Mouse (Mus musculus) T-helper 2 cell (primary cell): ENCODE data around the gene Rtn2.

Experiments used
- in situ Hi-C: fragments of 300-600 bp; cut with MboI, MseI; formaldehyde crosslinking; loops from one replicate; pipeline ENCODE4 v1.15.1; 2025; ENCODE audit warnings: high pct_unique_total_duplicates

The Rtn2 gene

DNA sequence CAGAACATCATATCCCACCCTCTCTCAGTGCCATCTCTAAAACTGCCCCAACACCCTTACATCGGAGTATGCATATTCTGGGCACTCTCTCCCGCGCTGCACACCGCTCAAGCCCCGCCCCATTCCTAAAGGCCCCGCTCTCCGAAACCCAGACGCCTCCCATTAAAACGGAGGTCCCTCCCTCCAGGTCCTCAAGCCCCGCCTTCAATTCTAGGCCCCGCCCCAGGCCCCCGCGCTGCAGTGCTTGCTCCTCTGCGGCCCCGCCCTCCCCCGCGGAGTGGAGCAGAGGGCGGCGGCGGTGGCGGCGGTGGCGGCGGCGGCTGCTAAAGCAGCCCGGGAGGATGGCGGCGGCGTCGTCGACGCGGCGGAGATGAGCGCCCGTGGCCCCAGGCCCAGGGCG is at the start of gene Rtn2:
Rtn2 (plus strand) TSS at position 240 of the 400 bp plus-strand sequence.
- in situ Hi-C loops: loop anchor here (5.0 to 10.0 kb wide), 2 partner anchors 50 to 118 kb away; partner anchors contain the start of gene Gipr

GRCm38 (mm10) chr7:19234652-19235051 is 47.8 kb upstream of the Rtn2 start:
- in situ Hi-C loops: loop anchor here (5.0 kb wide), 1 partner anchor 48 kb away; the partner anchor contains the start of genes Ppm1n and Rtn2

GRCm38 (mm10) chr7:19235092-19235671 is 47.2 kb upstream of the Rtn2 start:
- in situ Hi-C loops: no loop called here

GRCm38 (mm10) chr7:19236411-19236810 is 46.0 kb upstream of the Rtn2 start:
- in situ Hi-C loops: no loop called here

GRCm38 (mm10) chr7:19238344-19238743 is 44.1 kb upstream of the Rtn2 start:
- in situ Hi-C loops: no loop called here

- in situ Hi-C loops: no loop called here
Measured at GRCm38 (mm10) chr7:19239423-19239822, 43.0 kb upstream of the Rtn2 start.

DNA sequence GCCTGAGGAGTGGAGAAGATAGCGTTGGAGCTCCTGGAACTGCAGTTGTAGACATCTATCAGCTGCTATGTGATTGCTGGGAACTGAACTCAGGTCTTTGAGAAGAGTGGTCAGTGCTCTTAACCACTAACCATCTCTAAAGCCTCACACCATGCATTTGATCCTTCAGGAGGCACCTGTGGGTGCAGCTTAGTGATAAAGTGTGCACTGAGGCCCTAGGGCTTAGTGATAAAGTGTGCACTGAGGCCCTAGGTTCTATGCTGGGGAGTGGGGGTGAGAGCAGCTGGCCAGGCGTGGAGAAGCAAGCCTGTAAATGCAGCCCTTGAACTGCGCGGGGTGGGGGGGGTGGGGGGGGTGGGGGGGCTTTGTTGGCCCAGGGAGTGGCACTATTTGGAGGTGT is 42.4 kb upstream of the Rtn2 start:
- in situ Hi-C loops: no loop called here

DNA sequence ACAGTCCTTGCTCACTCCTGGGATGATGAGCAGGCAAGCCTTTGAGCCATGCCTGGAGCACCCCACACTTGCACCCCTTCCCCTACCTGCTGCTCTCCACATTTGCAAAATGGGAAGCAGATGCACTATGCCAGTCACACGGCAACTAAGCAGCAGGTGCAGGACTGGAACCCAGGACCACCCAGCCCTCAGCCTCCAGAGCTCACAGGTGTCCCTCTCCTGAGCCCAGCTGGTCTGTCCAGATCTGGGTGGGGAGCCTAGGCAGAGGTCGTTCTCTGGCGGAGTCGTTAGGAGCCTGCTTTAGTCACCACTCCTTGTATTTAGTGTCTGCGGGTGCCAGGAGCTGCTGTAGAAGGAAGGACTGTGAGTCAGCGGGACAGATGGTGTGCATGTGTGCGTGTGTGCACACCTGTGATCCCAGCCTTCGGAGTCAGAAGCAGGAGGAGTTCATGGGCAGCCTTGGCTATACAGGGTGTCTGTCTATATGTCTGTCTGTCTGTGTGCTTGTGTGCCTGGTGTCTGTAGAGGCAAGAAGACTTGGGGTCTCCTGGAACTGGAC is 41.4 kb upstream of the Rtn2 start:
- in situ Hi-C loops: no loop called here

DNA sequence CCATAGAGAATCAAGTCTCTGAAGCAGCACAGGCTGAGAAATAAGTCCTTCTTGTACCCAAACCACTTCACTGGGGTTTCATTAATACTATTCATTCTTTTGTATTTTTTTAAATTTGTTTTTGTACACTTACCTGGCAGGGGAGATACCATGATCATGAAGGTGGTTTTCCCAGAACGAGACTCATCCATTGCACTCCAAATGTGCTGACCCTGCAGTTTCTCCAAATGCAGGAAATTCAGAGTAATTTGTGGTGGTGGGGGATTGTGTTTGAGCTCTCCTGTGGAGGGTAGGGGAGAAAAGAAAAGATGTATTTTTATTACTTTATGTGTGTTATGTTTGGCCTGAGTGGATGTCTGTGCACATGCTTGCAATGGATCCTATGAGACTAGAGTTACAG is 40.4 kb upstream of the Rtn2 start:
- in situ Hi-C loops: no loop called here

DNA sequence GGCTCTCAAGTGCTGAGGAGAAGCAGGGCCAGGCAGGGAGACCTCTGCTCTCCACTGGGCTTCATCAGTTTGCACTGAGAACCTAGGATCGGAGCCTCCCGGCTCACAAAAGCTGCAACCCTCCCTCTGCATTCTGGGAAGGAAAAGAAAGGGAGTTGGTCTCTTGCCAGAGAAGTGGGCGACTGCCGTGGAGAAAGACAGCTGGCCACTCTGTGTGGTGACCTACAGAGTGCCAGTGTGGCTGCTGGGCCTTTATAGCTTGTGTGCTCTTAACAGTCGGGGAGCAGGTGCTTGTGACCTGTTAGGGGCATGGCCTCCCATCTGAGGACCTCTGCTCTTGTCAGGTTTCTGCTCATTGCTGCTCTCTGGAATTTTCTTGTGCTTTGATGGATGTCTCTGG is 38.6 kb upstream of the Rtn2 start:
- in situ Hi-C loops: no loop called here

DNA sequence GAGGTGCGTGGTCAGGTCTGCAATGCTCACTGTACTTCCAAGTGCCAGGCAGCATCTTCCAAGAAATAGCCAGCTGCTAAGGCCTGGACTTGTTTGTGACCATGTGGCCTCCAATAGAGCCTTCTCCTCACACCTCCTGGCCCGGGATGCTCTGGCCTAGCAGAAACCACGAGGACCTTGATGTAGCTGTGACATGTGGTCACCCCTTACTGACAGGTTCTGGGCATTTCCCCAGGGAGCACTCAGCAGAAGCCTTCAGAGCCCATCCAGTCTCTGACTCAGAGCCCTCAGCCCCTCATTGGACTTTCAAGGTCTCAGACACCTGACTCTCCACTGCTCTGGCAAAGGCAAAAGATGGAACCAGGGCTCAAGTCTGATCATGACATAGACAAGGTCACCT is 37.3 kb upstream of the Rtn2 start:
- in situ Hi-C loops: no loop called here

DNA sequence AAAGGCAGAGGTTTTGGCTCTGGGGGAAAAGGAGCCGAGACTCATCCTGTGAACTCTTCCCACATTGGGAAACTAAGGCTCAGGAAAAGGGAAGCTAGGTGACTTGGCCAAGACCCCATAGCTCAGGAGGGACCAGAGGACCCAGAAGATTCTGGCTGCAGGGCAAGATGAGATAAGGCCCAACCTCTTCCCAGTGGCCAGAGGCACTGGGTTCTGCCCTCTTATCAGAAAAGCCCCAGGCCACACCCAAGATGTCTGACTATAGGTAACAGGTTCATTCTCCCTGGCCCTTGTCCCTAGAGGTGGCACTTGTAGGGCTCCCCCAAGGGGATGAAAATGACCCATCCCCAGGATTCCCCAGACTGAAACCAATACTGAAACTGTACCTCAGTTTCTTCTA is 35.6 kb upstream of the Rtn2 start:
- in situ Hi-C loops: no loop called here

DNA sequence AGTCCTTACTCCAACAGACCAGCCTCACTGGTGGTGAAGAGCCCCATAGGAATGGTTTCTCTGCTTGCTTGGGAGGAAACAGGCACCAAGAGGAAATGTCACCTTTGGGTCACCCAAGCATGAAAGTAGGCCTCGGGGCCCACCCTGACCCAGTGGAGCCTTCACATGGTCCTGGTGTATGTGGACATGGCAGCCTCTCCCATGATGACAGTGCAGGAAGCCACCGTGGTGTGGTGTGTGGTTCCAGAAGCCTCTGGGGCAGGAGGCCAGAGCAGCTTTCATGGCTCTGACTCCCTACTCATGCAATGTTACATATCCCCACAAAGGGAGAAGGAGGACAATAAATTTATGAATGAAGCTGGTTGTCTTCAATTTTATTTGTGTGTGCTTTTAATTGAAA is 34.9 kb upstream of the Rtn2 start:
- in situ Hi-C loops: no loop called here

DNA sequence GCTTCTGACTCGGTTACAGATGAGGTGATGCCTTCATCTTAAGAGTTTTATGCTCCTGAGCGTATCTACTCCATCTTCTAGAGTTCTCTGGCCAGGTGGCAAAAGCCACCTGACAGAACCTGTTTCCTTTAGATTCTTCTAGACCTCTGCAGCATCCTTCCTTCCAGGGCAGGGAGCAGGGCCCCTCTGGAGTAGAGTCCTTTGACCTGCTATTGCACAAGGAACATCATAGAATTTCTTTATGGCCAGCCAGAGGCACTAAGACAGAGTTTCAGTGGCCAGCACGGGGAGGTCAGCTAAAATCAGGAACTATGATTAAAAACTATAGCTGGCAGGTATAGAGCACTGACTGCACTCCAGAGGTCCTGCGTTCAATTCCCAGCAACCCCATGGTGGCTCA is 30.3 kb upstream of the Rtn2 start:
- in situ Hi-C loops: no loop called here

- in situ Hi-C loops: no loop called here
Measured at GRCm38 (mm10) chr7:19253437-19253836, 29.0 kb upstream of the Rtn2 start.

GRCm38 (mm10) chr7:19255395-19255794 is 27.0 kb upstream of the Rtn2 start:
- in situ Hi-C loops: no loop called here

GRCm38 (mm10) chr7:19256567-19256966 is 25.9 kb upstream of the Rtn2 start:
- in situ Hi-C loops: no loop called here

DNA sequence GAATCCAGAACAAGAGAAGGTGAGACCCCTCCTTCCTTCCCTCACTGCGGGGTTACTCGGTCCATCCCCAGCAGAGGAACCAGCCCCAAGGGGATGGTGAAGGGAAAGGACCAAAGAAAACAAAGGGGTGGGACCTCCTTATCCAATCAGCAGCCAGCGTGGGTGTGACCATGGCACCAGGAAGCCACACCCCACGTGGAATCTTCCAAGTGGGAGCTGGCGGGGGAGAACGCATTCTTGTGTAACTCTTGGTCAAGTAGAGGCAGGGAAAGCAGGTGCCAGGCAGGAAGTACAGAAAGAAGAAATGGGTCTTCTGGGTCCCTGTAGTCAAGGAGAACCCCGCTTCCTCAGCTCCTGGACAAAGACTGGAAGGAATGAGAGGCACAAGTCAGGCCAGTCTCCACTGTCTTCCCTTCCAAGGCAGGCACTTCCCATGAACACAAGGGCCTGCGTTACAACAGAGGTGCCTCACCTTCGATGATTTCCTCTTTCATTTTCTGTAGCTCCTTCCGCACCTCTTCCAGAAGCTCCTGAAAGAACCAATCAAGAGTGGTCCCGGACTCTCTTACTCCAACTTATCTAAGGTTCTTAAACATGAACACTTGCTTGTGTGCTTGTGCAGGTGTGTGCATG is 24.9 kb upstream of the Rtn2 start:
- in situ Hi-C loops: no loop called here

- in situ Hi-C loops: no loop called here
Measured at GRCm38 (mm10) chr7:19258336-19258735, 24.1 kb upstream of the Rtn2 start.

GRCm38 (mm10) chr7:19265147-19265546 is 17.3 kb upstream of the Rtn2 start:
- in situ Hi-C loops: no loop called here

DNA sequence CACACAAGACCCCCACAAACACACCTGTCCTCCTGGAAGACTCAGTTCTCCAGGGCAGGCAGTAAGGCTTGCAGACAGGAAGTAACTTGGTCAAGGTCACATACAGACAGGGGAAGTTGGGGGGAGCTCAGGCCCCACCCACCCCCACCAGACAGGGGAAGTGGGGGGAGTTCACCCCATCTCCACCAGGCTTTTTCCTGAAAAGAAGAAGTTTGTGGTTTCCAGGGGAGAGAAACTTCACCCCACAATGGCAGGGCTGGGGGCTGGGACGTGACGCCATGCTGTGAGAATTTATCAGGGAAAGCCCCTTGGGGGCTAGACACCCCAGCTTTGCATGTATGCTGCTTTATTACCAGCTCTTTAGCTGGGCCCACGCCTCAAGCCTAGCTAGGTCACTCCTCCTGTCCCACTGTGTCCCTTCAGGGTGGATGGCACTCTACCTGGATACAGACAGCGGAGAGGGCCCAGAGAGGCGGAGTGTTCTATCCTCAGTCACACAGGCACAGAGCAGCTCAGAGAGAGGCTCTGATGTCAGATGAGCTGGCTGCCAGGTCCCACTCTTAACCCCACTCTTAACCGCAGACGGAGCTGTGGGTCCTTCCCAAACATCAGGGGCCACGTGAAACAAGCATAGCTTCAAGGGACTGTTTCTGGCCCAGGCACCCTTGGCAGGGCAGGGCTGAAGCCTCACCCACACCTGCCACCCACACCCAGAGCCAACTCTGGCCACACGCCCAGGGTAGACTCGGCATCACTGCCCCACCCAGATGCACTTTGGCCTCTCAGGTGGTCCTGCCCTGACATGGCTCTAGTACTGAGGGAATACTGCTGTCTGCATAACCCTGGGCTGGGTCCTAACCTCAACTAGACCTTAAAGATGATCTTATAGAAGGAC is 16.2 kb upstream of the Rtn2 start:
- in situ Hi-C loops: no loop called here

- in situ Hi-C loops: no loop called here
Measured at GRCm38 (mm10) chr7:19267051-19267450, 15.4 kb upstream of the Rtn2 start.
